Mouse (Mus musculus) lung, postnatal 0 days (tissue): ENCODE measurements around the gene Steap1.

Experiments
- CTCF ChIP-seq: IDR thresholded peaks from 2 replicates; pipeline ENCODE4 v1.5.1; 2016; ENCODE audit warnings: antibody characterized with exemption, mild to moderate bottlenecking
- EP300 ChIP-seq: IDR thresholded peaks from 2 replicates; pipeline ENCODE4 v1.6.1; 2016; ENCODE audit warnings: antibody characterized with exemption, mild to moderate bottlenecking, control low read depth

DNA sequence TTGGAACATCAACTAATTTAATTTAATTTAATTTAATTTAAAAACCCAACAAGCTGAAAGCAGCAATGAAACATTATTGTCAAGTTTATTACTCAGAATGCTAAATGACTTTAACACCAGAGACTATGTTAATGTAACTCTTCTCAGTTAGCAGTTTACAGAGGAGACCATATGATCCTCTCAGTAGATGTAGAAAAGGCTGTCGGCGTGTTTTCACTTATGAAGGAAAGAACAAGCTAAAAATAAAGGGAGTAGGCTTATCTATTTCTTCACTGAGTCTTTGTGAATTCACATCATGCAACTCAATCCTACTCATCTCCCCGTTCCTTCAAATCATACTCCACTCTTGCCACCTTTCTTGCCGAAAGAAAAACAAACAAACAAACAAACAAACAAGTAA is 38.1 kb downstream of the Steap1 start:
- no peak for TF ChIP-seq CTCF
- TF ChIP-seq EP300: no peak
